Mouse (Mus musculus) urinary bladder, postnatal 25 days (tissue): Measurements from ENCODE around the gene Olfr1241.

Source experiments
- DNase-seq: peaks from one replicate; pipeline ENCODE4 v3.0.0; 2022; ENCODE audit warnings: low spot score

Olfr1241 gene

GRCm38 (mm10) chr2:89487026-89487425 lies at the start of gene Olfr1241:
Gene Olfr1241, minus strand, starts transcription at chr2:89487126.
- no peak for DNase-seq

DNA sequence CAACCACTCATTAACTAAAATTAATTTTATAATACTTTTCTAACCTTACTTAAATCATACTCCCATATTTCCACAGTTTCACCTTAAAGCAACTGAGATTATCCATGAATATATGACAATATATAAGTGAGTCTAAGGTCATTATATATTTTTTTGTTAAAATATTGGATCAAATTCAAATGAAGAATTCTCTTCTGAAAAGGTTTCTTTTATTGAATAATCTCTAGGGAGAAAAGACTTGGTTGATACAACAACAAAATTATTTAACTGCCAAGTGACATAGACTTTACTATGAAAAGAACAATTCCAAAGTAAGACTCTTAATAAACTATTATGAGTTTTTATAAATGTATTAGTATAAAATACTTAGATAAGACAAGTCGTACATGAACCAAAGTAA lies 44.5 kb upstream of the Olfr1241 start, which contains the start of gene Olfr1243:
Gene Olfr1243, minus strand, starts transcription at position 101 of the 400 bp plus-strand sequence.
- DNase-seq, result no peak

- DNase-seq, result no peak
These were observed 11.3 kb upstream of the Olfr1241 start, which contains the start of gene Olfr1242 for GRCm38 (mm10) chr2:89498235-89498634. Gene Olfr1242, minus strand, starts transcription at chr2:89498335.

DNA sequence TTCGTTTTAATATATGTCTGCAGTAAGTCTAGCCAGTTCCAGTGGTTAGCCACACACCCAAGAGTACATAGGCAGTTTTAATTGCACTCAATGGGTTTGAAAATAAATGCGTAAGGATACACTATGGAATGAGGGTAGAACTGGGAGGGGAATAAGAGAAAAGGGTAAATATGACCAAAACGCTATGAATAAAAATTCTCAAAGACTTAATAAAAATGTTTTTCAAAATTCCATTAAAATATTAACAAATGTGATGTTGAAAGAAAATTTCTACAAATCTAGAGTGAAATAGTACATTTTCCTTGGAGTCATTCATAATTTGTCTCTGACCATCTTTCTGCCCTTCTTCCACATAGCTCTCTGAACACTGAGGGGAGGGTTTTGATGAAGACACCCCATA lies 44.0 kb downstream of the Olfr1241 start, which contains the start of gene Olfr1240:
Gene Olfr1240, minus strand, starts transcription at position 101 of the 400 bp plus-strand sequence.
- no peak for DNase-seq
